Mouse (Mus musculus) spleen, adult 2 months (tissue): ENCODE data around the gene Zswim5.

Experiments
- CTCF ChIP-seq: fragments of 200-500 bp; IDR thresholded peaks from 2 replicates; pipeline ENCODE4 v1.5.1; 2011; ENCODE audit warnings: mild to moderate bottlenecking, inconsistent platforms; ENCODE audit not compliant: insufficient read depth, insufficient read length, insufficient replicate concordance; ENCODE audit errors: extremely low read depth
- POLR2A ChIP-seq: fragments of 200-500 bp; IDR thresholded peaks from 2 replicates; pipeline ENCODE4 v1.6.1; 2011; ENCODE audit warnings: low read depth, low read length, inconsistent platforms

DNA sequence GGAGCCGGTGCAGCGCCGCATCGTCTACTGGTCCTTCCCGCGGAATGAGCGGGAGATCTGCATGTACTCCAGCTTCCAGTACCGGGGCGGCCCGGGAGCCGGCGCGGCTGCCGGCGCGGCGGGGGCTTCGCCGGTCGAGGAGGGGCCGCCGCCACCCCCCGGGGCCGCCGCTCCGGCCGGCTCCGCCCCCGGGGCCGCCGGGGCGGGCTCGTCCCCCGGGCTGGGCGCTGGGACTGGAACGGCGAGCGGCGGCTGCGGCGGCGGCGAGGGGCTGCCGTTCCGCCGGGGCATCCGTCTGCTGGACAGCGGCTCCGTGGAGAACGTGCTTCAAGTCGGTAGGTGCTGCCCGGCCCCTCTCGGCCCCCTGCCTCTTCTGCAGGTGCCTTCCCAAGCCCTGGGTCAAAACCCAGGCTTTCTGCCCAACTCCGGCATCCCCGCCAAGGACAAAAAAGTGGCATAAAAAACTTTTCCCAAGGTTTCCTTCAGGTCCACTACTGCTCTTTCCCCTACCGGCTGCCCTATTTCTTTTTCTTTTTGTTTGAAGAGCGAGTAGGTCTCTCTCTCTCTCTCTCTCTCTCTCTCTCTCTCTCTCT, 649 bp downstream of the Zswim5 start:
- no peak for TF ChIP-seq CTCF
- no peak for TF ChIP-seq POLR2A
